Comparison of ENCODE assay signal across 14 mouse cellular contexts in the genomic region with DNA sequence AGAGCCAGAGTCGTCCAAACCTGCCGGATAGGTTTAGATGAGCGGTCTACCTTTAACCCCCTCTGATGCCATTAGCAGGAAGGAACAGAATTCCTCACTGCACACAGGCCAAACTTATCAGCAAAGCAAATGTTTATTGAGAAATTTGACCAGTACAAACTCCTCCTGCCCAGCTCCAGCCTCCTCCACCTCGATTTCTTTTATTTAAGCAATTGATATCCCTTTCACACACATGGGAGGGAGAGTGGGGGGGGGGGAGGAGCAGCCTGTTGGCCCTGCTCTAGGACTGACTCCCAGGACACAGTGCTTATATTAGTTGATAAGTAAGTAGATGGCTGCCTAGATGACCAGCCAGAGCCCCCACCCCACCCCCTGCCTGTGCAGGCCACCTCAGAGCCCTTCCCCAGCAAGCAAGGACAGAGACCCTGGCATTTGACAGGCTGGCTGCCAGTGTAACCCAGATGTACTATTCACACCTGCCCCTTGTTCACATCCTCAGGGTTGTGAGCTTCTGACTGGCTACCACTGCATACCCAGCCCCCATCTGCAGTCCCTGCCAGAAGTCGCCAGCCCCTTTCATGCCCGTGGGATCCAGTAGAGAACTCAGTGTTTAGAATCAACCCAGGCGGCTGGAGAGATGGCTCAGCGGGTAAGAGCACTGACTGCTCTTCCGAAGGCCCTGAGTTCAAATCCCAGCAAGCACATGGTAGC.
A peak's percentile ranks its signal among the peaks of the same experiment; 100 is the strongest.
DNase-seq lines count a peak whose midpoint lies in the region; ATAC-seq and TF ChIP-seq lines count a peak whose summit lies in the region.
"Had no signal": no experiment of that assay in that cellular context is flagged by ENCODE, and none has a peak within 500 bp of the region (broad histone marks: within the 10 kb centered on the region; RNA-seq: fewer than 3 reads in every experiment).

No protein-coding gene starts in this region.

- no peak overlapping the region for H3K4me3 ChIP-seq in hindbrain, embryonic 14.5 days (replicated peaks; ENCODE audit: low read length)
- no peak overlapping the region for H3K4me3 ChIP-seq in hindbrain, embryonic 12.5 days
- no peak overlapping the region for H3K4me3 ChIP-seq in lung, postnatal 0 days (ENCODE audit: low read depth, low read length)
- H3K4me3 ChIP-seq in lung, adult 2 months (replicated peaks; ENCODE audit: extremely low read depth, low read depth, low read length) = no peak overlapping the region
- H3K4me3 ChIP-seq in embryonic facial prominence, embryonic 15.5 days (replicated peaks) = no peak overlapping the region
- no peak overlapping the region for H3K4me3 ChIP-seq in stomach, embryonic 15.5 days (replicated peaks)
- H3K4me3 ChIP-seq: liver, embryonic 13.5 days had no signal

- 0 out of 2 replicates have a peak, but pooled peaks have one; percentile 17 for ATAC-seq in hindbrain, embryonic 14.5 days (ENCODE audit: low FRiP score)
- no peak for ATAC-seq in hindbrain, embryonic 12.5 days (ENCODE audit: low FRiP score)
- ATAC-seq in lung, postnatal 0 days = no peak
- no peak for ATAC-seq in embryonic facial prominence, embryonic 15.5 days (ENCODE audit: insufficient number of reproducible peaks, low FRiP score, low TSS enrichment, low read depth)
- ATAC-seq in stomach, embryonic 15.5 days (ENCODE audit: insufficient read depth, low FRiP score, low read depth) = peak; percentile 65

- no peak for TF ChIP-seq EP300 in lung, postnatal 0 days (IDR thresholded peaks at IDR 0.05)

- TF ChIP-seq POLR2A in lung, adult 2 months (IDR thresholded peaks at IDR 0.05; ENCODE audit: borderline replicate concordance, extremely low read depth, low read depth, low read length) = no peak

- H3K27ac ChIP-seq in hindbrain, embryonic 14.5 days = no peak overlapping the region
- H3K27ac ChIP-seq in hindbrain, embryonic 12.5 days = no peak overlapping the region
- H3K27ac ChIP-seq in lung, postnatal 0 days (ENCODE audit: low read length) = no peak overlapping the region
- H3K27ac ChIP-seq in embryonic facial prominence, embryonic 15.5 days (replicated peaks) = peak overlapping the region; percentile 88; the same call in 1 of the 2 replicates
- peak overlapping the region; percentile 88 for H3K27ac ChIP-seq in stomach, embryonic 15.5 days
- H3K27ac ChIP-seq: liver, embryonic 13.5 days had no signal

- H3K9me3 ChIP-seq in hindbrain, embryonic 14.5 days (ENCODE audit: control insufficient read depth, low read length) = no peaks in the 10 kb centered on the region
- H3K9me3 ChIP-seq in hindbrain, embryonic 12.5 days (replicated peaks) = no peaks in the 10 kb centered on the region
- H3K9me3 ChIP-seq in lung, postnatal 0 days (ENCODE audit: low read length) = no peaks in the 10 kb centered on the region
- H3K9me3 ChIP-seq in embryonic facial prominence, embryonic 15.5 days (replicated peaks) = no peaks in the 10 kb centered on the region
- H3K9me3 ChIP-seq in stomach, embryonic 15.5 days = no peaks in the 10 kb centered on the region
- H3K9me3 ChIP-seq: liver, embryonic 13.5 days had no signal

- TF ChIP-seq CTCF in lung, postnatal 0 days (IDR thresholded peaks at IDR 0.05) = no peak
- no peak for TF ChIP-seq CTCF in lung, adult 2 months (IDR thresholded peaks at IDR 0.05; ENCODE audit: insufficient read depth, low read length)

- H3K27me3 ChIP-seq in hindbrain, embryonic 14.5 days (ENCODE audit: control insufficient read depth, insufficient read depth, low read length) = no peaks in the 10 kb centered on the region
- H3K27me3 ChIP-seq in hindbrain, embryonic 12.5 days = no peaks in the 10 kb centered on the region; the same call in 1 of the 2 replicates
- H3K27me3 ChIP-seq in lung, postnatal 0 days (replicated peaks; ENCODE audit: insufficient read depth, low read length) = no peaks in the 10 kb centered on the region
- H3K27me3 ChIP-seq in embryonic facial prominence, embryonic 15.5 days = no peaks in the 10 kb centered on the region
- H3K27me3 ChIP-seq in stomach, embryonic 15.5 days (replicated peaks) = no peaks in the 10 kb centered on the region
- H3K27me3 ChIP-seq: CH12.LX; liver, embryonic 13.5 days had no signal

- no peaks in the 10 kb centered on the region for H3K36me3 ChIP-seq in hindbrain, embryonic 14.5 days (replicated peaks; ENCODE audit: control insufficient read depth, insufficient read depth)
- no peaks in the 10 kb centered on the region for H3K36me3 ChIP-seq in hindbrain, embryonic 12.5 days
- H3K36me3 ChIP-seq in lung, postnatal 0 days (ENCODE audit: insufficient read depth, low read length) = no peaks in the 10 kb centered on the region
- H3K36me3 ChIP-seq in embryonic facial prominence, embryonic 15.5 days = no peaks in the 10 kb centered on the region
- no peaks in the 10 kb centered on the region for H3K36me3 ChIP-seq in stomach, embryonic 15.5 days
- H3K36me3 ChIP-seq: liver, embryonic 13.5 days had no signal

- H3K4me2 ChIP-seq in hindbrain, embryonic 14.5 days (replicated peaks) = no peak overlapping the region
- no peak overlapping the region for H3K4me2 ChIP-seq in hindbrain, embryonic 12.5 days (replicated peaks)
- no peak overlapping the region for H3K4me2 ChIP-seq in lung, postnatal 0 days (replicated peaks; ENCODE audit: low read depth, low read length)
- no peak overlapping the region for H3K4me2 ChIP-seq in embryonic facial prominence, embryonic 15.5 days (replicated peaks)
- H3K4me2 ChIP-seq in stomach, embryonic 15.5 days = 0 out of 2 replicates have a peak overlapping the region, but pooled peaks have one; percentile 13
- H3K4me2 ChIP-seq: liver, embryonic 13.5 days had no signal

- peaks cover 35% of the 10 kb centered on the region for H3K4me1 ChIP-seq in hindbrain, embryonic 14.5 days (replicated peaks; ENCODE audit: control insufficient read depth, insufficient read depth, low read length)
- H3K4me1 ChIP-seq in hindbrain, embryonic 12.5 days = peaks cover 59% of the 10 kb centered on the region
- peaks cover 16% of the 10 kb centered on the region; the same call in 1 of the 2 replicates for H3K4me1 ChIP-seq in lung, postnatal 0 days (ENCODE audit: insufficient read depth, low read depth, low read length)
- peaks cover 11% of the 10 kb centered on the region for H3K4me1 ChIP-seq in lung, adult 2 months (ENCODE audit: control insufficient read depth, insufficient read depth, low read length)
- H3K4me1 ChIP-seq in embryonic facial prominence, embryonic 15.5 days = peaks cover 76% of the 10 kb centered on the region
- H3K4me1 ChIP-seq in stomach, embryonic 15.5 days = peaks cover 62% of the 10 kb centered on the region

- no peak overlapping the region for H3K9ac ChIP-seq in hindbrain, embryonic 14.5 days
- H3K9ac ChIP-seq in hindbrain, embryonic 12.5 days = no peak overlapping the region
- no peak overlapping the region for H3K9ac ChIP-seq in lung, postnatal 0 days (replicated peaks; ENCODE audit: low read depth)
- no peak overlapping the region for H3K9ac ChIP-seq in embryonic facial prominence, embryonic 15.5 days
- H3K9ac ChIP-seq in stomach, embryonic 15.5 days = no peak overlapping the region
- H3K9ac ChIP-seq: liver, embryonic 13.5 days had no signal

- 64% methylated on average over 9 of the region's 9 CpGs for WGBS in hindbrain, embryonic 14.5 days
- WGBS in hindbrain, embryonic 12.5 days = 54% methylated on average over 9 of the region's 9 CpGs
- WGBS in lung, postnatal 0 days = 44% methylated on average over 9 of the region's 9 CpGs
- WGBS in lung, adult 2 months = 57% methylated on average over 9 of the region's 9 CpGs
- 51% methylated on average over 9 of the region's 9 CpGs for WGBS in embryonic facial prominence, embryonic 15.5 days
- 37% methylated on average over 9 of the region's 9 CpGs for WGBS in stomach, embryonic 15.5 days

- DNase-seq in hindbrain, embryonic 14.5 days (ENCODE audit: low spot score) = no peak
- DNase-seq in lung, postnatal 0 days (ENCODE audit: low spot score) = peak; percentile 43
- no peak for DNase-seq in lung, adult 2 months
- DNase-seq in gastrocnemius, postnatal 25 days = no peak
- no peak for DNase-seq in ovary, postnatal 14 days (ENCODE audit: low spot score)
- DNase-seq: cerebellum, adult 18-20 months; kidney, adult 11 months; liver, embryonic 13.5 days; midbrain, embryonic 14.5 days; thymus, adult 2 months had no signal

Comparison
In these comparisons a context has a peak if more than half of its experiments do, and no peak if none do; other contexts are left out.
1. ATAC-seq: peak in hindbrain, embryonic 14.5 days (single experiment) and stomach, embryonic 15.5 days (single experiment); none in hindbrain, embryonic 12.5 days (single experiment), lung, postnatal 0 days (single experiment) and embryonic facial prominence, embryonic 15.5 days (single experiment).
2. H3K27ac ChIP-seq: peak in embryonic facial prominence, embryonic 15.5 days (single experiment) and stomach, embryonic 15.5 days (single experiment); none in hindbrain, embryonic 14.5 days (single experiment), hindbrain, embryonic 12.5 days (single experiment) and lung, postnatal 0 days (single experiment).